Mouse (Mus musculus) small intestine, adult 2 months (tissue): ENCODE measurements around the gene Foxc2.

Source experiments
- CTCF ChIP-seq: fragments of 200-500 bp; IDR thresholded peaks from 2 replicates; pipeline ENCODE4 v1.5.1; 2012; ENCODE audit warnings: low read depth, mild to moderate bottlenecking, control low read depth, inconsistent platforms, low read length, moderate library complexity, mixed read lengths; ENCODE audit not compliant: insufficient replicate concordance, insufficient read length; ENCODE audit errors: extremely low read depth
- POLR2A ChIP-seq: fragments of 200-500 bp; IDR thresholded peaks from 2 replicates; pipeline ENCODE4 v1.6.1; 2012; ENCODE audit warnings: low read depth, mild to moderate bottlenecking, control low read depth, inconsistent platforms, low read length, moderate library complexity

GRCm38 (mm10) chr8:121120456-121121419, 4.8 kb downstream of the Foxc2 start:
- TF ChIP-seq POLR2A, result no peak
- no peak for TF ChIP-seq CTCF
